Mouse (Mus musculus): ENCODE results near the gene Slamf8. TPM values are rescaled to one million over a fixed set of nuclear protein-coding genes. Genes with fewer than 3 reads are reported as not detected.

Gene Slamf8
- 1.9 and 2.3 TPM in 2 replicates for total RNA-seq (2017)

DNA sequence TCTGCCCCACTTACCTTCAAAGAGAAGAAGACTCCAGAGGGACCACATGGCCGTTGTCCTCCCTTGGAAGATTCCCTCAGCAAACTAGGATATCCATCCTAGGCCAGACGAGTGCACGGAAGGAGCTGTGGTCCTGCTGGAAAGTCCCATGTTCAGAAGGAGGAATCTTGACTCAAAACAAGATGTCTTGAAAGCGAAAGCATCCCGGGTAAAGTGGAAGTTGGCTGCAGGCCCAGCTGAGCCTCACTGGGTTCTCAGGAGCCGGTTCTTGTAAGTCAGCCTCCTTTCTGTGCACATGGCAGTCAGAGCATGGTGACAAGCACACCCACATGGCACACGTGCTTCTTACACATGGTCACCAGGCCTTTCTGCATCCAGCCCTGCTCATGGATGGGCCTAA, at the start of gene Slamf8:
TSS of gene Slamf8 (minus strand) at position 184 of the 400 bp plus-strand sequence.
- ATAC-seq (ENCODE audit: extremely low read depth, insufficient number of reproducible peaks, low FRiP score, poor library complexity, severe bottlenecking), result no peak

DNA sequence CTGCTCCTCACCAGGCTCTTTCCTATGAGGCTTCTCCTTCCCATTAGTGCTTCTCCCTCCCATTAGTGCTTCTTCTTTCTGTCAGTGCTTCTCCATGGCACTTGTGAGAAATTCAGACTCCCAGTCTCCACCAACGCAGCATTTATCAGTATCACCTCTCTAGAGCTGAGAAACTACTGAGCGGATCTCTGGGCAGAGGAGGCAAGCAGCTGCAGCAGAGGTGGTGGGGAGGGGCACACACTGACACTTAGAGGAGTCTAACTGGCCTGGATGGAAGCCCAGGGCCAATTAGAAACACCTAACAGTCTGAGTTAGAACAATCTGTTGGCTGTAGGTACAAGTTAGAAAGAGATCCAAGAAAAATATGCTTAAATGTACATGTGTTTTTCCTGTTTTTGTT, 48.4 kb upstream of the Slamf8 start:
- ATAC-seq (ENCODE audit: extremely low read depth, insufficient number of reproducible peaks, low FRiP score, poor library complexity, severe bottlenecking), result no peak

DNA sequence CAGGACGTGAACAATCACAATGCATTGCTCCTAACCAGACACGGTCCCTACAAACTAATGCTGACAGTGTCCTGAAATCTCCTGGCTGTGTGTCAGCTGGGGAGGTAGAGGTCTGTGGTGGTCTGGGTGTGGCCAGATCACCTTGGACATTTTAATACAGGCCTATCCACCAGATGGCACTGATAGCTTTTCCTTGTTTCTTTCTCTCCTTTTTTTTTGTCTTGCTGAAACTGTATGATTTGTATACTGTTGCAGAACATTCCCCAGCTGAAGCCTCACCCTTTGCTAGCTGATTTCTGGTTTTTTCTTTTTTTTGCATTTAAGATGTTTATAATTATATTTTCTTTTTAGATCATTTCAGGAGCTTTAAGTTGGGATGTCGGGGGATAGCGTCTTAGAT, 47.4 kb upstream of the Slamf8 start:
- no peak for ATAC-seq (ENCODE audit: extremely low read depth, insufficient number of reproducible peaks, low FRiP score, poor library complexity, severe bottlenecking)

DNA sequence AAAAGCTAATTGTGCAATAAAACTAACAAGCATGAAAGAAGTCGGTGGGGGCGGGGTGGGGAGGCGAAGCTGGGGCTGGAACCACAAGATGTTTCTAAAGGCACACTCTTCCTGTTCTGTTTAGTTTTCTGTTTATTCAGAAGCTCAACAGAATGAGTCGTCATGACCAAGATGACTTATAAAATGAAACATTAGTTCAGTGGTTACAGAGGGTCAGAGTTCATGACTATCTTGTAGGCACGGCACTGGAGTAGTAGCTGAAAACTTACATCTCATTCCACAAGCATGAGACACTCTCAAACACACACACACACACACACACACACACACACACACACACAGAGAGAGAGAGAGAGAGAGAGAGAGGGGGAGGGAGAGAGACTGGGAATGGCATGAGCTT, 45.9 kb upstream of the Slamf8 start:
- ATAC-seq (ENCODE audit: extremely low read depth, insufficient number of reproducible peaks, low FRiP score, poor library complexity, severe bottlenecking), result no peak

DNA sequence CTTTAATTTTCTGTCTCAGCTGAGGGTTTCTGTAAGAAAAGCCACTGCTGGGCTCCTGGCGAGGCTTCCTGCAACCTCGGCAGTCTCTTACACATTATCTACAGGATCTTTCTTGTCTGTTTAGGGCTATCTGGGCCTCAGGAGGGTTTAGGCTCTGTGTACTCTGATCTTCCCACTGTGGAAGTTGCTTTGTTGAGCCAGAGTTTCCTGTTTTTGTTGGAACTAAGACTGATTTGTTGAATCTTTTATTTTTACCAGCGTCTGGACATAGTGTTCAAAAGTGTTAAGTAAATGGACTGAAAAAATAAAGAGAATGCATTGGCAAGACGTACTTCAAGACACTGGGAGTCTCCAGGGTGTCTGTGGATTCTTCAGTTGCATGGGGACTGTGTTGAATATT, 44.9 kb upstream of the Slamf8 start:
- no peak for ATAC-seq (ENCODE audit: extremely low read depth, insufficient number of reproducible peaks, low FRiP score, poor library complexity, severe bottlenecking)

DNA sequence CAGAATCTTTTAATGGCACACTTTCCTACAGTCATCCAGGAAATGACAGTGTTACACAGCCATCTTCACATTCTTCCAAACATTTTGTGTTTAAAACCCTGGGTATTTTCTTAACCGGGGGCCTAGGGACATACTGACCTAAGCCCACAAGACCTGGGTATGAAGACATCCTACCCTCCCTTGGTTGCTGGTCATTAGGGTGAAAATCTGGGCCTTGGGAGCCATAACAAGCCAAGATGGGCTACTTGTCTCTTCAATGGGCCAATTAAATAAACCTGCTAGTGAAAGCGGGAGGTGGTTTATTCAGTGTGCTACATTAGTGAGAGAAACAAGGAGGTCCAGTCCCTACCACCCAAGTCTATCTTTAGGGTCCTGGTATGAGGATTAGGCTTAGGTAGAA, 43.8 kb upstream of the Slamf8 start:
- ATAC-seq (ENCODE audit: extremely low read depth, insufficient number of reproducible peaks, low FRiP score, poor library complexity, severe bottlenecking), result no peak

DNA sequence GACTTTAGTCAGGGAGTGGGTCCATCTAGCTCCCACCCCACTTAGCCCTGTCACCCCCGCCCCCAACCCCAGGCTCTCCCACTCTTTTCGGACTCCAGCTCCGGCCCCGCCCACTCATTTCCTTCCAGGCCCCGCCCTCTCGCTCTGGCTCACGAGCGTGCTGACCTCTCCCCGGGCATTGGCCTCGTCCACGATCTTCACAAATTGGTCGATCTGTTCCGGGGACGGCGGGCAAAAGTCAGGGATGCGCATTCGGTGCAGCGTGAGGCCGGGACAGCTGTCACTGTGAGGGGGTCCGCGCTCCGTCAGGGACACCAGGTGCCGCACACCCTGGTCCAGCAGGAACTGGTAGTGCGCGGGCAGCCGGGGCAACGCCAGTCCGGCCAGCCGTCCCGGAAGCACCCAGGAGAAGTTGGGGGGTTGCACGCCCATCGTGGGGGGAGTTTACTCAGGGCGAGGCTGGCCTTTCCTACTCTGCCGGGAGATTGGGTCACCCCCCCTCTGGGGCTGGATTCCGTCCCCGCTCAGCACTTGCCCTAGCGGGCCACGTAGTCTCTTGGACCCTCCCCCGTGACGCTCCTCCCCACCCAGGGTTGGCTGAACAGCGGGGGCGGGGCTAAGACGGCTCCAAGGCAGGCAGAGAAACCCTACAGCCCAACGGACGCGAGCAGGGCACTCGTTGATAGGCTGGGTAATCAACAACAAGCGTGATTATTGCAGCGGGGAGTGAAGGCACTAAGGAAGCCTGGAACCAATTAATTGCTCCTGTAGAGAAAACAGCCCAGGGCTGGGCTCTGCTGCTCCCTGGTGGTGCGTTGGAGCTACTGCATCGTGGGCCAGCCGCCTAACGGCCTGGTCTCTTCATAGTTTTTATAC, 42.3 kb upstream of the Slamf8 start, which contains the start of gene Dusp23:
TSS of gene Dusp23 (minus strand) at position 512 of the 876 bp plus-strand sequence.
- peak; percentile 93 for ATAC-seq (ENCODE audit: extremely low read depth, insufficient number of reproducible peaks, low FRiP score, poor library complexity, severe bottlenecking)

DNA sequence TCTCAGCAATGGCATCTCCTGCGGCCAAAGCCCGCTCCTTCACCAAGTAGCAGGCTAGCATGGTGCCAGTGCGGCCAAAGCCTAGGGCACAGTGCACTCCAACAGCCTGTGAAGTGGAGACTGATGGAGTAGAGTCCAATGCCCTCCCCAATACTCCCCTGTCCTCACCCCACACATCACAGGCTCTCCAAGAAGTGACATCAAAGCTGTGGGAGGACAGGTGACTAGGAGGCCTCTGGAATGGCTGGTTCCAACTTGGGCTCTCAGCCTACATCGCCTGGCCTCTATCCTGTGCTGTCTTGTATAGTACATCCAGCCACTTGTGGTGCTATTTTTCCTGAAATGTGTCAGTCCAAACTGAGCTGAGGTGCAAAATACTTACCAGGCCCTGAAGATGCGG, 41.4 kb upstream of the Slamf8 start:
- ATAC-seq (ENCODE audit: extremely low read depth, insufficient number of reproducible peaks, low FRiP score, poor library complexity, severe bottlenecking), result no peak

DNA sequence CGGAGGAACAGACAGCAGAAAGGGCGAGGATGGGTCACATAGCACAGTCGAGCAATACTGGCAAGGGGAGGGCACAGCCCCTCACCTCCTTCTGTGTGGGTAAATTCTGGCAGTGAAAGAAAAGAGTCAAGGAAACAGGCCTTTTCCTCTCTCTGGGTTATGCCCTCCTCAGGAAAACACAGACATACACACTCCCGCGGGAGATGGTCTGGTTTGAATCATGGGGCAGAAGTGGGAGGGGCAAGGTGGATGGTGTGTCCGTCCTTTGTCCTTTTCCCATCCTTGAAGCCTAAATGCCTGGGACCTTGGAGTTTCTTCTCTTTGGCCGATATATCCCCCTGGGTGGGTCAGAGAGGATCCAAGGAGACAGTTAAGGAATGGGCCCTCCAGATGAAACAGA, 39.5 kb upstream of the Slamf8 start:
- ATAC-seq (ENCODE audit: extremely low read depth, insufficient number of reproducible peaks, low FRiP score, poor library complexity, severe bottlenecking), result no peak

DNA sequence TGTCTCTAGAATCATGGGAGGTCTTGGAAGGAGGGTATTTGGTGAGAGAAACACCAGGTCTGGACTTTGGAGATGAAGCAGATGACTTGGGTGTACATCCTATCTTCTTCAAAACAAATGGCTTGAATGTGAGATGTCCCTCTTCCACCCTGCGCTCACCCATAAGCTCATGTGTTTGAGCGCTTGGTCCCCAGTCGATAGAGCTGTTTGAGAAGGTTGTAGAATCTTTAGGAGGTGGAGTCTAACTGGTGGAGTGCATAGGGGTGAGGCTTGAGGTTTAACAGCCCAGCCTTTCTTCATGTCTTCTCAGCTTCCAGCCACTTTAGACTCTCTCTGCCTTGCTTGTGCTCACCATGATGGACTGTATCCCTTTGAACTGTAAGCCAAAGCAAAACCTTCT, 35.9 kb upstream of the Slamf8 start:
- no peak for ATAC-seq (ENCODE audit: extremely low read depth, insufficient number of reproducible peaks, low FRiP score, poor library complexity, severe bottlenecking)

DNA sequence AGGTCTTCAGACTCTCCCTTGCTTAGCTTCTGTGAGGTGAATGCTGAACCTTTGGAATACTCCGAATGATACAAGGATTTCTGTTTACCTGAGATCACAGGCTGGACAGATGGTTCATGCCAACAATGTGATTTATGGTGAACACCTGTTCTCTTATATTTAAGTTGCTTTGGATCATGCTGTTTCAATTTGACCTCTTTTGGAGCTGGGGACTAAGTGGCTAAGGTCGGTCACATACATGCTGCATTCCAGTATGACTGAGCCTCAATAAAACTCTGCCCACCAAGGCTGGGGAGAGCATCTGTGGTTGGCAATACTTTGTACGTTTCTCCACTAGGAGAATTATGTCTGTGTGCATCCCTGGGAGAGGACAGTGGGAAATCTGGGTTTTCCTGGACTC, 33.7 kb upstream of the Slamf8 start:
- no peak for ATAC-seq (ENCODE audit: extremely low read depth, insufficient number of reproducible peaks, low FRiP score, poor library complexity, severe bottlenecking)

DNA sequence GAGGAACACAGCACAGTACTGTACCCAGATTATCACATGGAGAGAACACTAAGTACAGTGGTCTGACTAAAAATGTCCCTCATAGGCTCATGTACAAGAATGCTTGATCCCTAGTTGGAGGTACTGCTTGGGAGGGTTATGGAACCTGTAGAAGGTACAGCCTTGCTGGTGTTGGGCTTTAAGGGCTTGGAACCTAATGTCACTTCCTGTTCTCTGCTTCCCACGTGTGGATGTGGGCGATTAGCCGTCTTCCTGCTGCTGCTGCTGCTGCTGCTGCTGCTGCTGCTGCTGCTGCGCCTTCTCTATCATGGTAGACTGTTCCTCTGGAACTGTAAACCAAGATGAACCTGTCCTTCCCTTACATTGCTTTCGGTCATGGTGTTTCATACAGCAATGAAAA, 33.2 kb upstream of the Slamf8 start:
- ATAC-seq (ENCODE audit: extremely low read depth, insufficient number of reproducible peaks, low FRiP score, poor library complexity, severe bottlenecking), result no peak

DNA sequence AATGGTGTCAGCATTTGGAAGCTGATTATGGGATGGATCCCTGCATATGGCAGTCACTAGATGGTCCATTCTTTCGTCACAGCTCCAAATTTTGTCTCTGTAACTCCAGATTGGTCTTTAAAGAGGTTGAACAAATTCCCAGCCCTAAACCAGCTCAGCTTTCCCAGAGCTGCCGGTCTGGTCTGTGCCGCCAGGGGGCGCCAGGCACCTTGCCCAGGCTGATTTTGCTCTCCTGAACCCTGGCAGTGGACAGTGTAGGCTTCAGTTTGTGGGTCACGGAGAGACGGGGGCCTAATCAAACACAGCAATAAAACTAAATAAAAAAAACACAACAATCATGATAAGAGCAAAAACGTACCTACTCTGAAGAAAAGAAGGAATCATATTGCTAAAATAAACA, 28.9 kb upstream of the Slamf8 start:
- peak; percentile 66; the same call in 1 of the 2 replicates for ATAC-seq (ENCODE audit: extremely low read depth, insufficient number of reproducible peaks, low FRiP score, poor library complexity, severe bottlenecking)

DNA sequence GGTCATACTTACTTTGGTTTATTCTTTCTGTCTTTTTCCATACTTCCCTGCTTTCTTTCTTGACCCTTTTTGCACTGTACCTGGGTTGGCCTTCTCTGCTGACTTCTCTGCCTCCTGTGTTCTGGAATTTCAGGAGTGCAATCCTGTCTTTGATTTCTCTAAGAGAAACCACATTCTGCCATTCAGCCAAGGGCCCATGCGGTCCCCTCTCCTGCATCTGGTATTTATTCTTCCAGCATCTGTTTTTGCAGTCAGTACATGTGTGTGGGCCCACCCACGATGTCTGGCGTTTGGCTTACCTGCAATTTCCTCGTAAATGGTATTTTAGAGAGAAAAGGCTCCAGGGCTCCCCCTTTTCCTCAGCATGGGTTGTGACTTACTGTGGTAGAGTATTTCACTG, 27.8 kb upstream of the Slamf8 start:
- ATAC-seq (ENCODE audit: extremely low read depth, insufficient number of reproducible peaks, low FRiP score, poor library complexity, severe bottlenecking), result no peak

DNA sequence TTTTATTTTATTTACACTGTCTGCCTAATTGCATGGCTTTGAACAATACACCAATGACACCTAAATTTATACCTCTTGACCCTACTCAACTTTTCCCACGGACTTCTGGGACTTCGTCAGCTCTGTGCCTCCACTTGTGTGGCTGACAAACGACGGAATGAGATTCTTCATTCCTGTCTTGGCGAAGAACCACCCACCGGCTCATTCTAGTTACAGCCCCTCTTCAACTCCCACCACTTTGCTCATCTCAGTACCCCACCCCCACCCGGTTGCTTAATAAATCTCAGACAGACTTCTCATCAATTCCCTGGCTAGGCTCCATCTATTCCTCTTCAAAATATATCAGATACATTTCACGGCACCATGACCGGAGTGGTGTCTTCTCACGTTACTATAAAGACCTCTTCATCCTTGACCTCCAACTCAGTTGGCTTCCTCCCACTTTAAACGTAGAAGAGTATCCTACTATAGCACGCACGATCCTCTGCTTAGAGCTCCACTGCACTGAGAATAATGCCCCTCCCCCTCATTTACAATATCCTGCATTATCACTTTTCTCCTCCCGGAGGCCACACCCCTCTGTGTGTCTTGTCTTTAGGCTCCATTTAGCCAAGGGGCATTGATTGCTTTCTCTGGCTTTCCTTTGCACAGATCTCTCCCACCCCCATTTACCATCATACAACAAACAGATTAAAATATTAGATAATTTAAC, 27.2 kb upstream of the Slamf8 start:
- ATAC-seq (ENCODE audit: extremely low read depth, insufficient number of reproducible peaks, low FRiP score, poor library complexity, severe bottlenecking), result no peak

DNA sequence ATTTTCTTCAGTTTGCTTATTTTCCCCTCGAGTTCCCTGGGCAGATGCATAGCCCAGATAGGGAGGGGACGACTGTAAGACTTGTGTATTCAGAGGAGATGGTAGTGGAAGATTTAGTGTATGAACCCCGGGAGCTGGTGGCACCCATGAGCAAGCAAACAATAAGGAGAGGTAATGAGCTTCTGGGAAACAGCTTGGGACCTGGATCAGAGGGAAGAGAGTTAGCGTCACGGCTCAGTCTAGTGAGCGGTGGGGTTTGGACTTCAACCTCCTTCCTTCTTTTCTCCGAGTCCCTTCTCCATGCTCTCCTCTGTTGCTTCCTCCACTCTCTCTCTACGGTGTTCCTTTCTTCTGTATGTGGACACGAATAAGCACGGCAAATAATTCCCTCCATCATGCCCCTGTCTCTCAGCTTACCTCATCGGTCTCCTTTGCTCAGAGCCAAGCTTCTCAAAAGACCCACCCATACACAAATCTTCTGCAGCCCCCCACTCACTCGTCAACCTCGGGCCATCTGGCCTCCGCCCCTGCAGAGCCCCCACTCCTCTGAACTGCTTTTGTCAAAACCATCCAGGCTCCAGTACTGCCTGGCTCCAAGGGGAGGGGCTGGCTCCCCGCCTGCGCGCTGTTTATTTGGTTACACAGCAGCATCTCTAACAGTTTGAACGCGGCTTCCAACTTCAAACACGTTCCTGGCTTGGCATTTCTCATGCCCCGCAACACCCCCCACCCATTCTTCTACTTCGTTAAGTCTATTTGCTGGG, 26.4 kb upstream of the Slamf8 start:
- ATAC-seq (ENCODE audit: extremely low read depth, insufficient number of reproducible peaks, low FRiP score, poor library complexity, severe bottlenecking), result no peak

DNA sequence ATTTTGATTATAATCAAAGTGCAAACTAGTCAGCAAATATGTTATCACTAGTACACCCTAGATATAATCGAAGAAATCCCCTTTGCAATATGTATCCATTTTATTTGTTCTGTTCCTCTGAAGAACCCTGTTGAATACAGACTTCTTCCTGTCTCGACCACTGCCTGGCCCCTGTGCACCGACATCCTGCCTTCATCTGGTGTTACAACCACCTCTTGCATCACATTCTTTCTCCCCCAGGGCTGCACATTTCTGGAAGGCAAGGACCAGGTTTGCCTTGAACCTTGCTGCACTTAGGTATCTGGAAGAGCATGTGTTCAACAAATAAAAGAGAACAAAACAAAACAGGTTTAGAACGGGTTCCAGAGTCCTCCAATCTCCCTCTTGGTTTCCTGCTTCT, 25.0 kb upstream of the Slamf8 start:
- no peak for ATAC-seq (ENCODE audit: extremely low read depth, insufficient number of reproducible peaks, low FRiP score, poor library complexity, severe bottlenecking)

DNA sequence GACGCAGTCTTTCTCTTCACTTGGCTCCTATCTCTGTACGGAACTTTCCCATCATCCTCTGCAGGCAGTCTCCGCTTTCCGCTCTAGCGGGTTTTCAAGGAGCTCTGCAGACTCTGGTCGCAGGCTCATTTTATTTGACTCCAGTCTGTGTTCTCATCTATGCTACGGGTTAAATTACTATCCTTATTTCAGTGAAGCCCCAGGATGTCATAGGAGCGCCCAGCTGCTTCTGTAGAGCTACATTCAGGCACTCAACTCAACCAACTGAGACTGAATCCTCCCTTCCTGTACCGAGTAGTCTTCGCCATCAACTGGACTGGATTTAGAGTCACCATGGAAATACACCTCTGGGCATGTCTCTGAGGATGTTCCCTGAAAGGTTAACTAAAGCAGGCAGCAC, 24.3 kb upstream of the Slamf8 start:
- ATAC-seq (ENCODE audit: extremely low read depth, insufficient number of reproducible peaks, low FRiP score, poor library complexity, severe bottlenecking), result no peak

DNA sequence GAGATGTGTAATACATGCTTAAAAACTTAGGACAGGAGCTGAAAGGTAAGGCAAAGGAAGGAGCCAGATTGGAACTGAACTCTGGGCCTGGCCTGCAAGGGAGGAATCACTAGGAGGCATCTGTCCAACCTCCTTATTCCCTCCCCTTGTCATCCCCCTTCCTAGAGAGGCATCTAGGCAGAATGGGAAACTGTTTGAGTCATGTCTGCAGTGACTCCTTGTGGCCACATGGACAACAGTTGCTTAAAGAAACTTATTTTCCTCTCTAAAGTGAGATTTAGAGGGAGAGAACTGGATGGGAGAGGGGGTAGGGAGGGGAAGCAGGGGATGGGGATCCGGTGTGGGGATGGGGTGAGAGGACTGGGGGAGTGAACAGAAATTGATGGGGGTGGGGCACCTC, 22.4 kb upstream of the Slamf8 start:
- no peak for ATAC-seq (ENCODE audit: extremely low read depth, insufficient number of reproducible peaks, low FRiP score, poor library complexity, severe bottlenecking)

DNA sequence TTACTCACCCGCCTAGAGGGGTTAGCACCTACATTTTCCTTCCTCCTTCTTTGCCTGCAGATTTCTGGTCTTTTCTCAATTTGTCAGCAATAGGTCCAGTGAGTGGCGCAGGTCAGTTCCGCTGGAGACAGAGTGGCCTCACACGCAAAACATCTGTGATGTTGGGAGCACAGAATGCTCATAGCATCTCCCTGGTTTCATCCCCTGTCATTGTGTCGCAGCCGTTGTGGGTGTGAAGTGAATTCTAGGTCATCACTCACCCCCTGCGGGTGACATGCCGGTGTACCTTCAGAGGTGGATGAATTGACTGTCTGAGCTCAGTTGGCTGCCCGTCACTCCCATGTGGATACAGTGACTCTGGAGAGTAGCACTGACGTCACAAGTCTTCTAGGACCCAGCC, 20.9 kb upstream of the Slamf8 start:
- no peak for ATAC-seq (ENCODE audit: extremely low read depth, insufficient number of reproducible peaks, low FRiP score, poor library complexity, severe bottlenecking)
